Mouse (Mus musculus): ENCODE results near the gene Ftsj3. TPM values are rescaled to one million over a fixed set of nuclear protein-coding genes. Genes with fewer than 3 reads are reported as not detected.

Gene Ftsj3
- total and polyA plus RNA-seq, 2 experiments from 2014 or later, result 27.9 to 46.9 TPM

GRCm38 (mm10) chr11:106267871-106268270 lies 12.0 kb upstream of the Ftsj3 start:
- no peak overlapping the region for H3K27ac ChIP-seq (ENCODE audit: low read depth, low read length)
- no peaks in the 10 kb centered on the region for H3K27me3 ChIP-seq (ENCODE audit: insufficient read depth, low read length)
- no peaks in the 10 kb centered on the region for H3K9me3 ChIP-seq (ENCODE audit: low read length)
- peaks cover 38% of the 10 kb centered on the region for H3K36me3 ChIP-seq (ENCODE audit: insufficient read depth, low read length)
- no peak for ATAC-seq (ENCODE audit: low FRiP score)
- no peak overlapping the region for H3K4me3 ChIP-seq (ENCODE audit: low read depth, low read length)
- peaks cover 12% of the 10 kb centered on the region for H3K4me1 ChIP-seq (ENCODE audit: insufficient read depth, low read length)
- no peak overlapping the region for H3K4me2 ChIP-seq (ENCODE audit: low read depth, low read length, poor library complexity, severe bottlenecking)
- no peak for TF ChIP-seq CTCF (IDR thresholded peaks at IDR 0.05)
- peak; percentile 5 for DNase-seq (ENCODE audit: low spot score)
- no peak overlapping the region for H3K9ac ChIP-seq (replicated peaks; ENCODE audit: low read length, poor library complexity, severe bottlenecking)
- WGBS, result 71% methylated on average over 5 of the region's 5 CpGs

GRCm38 (mm10) chr11:106267311-106267852 lies 11.5 kb upstream of the Ftsj3 start:
- no peaks in the 10 kb centered on the region for H3K27me3 ChIP-seq (ENCODE audit: insufficient read depth, low read length)
- 79% methylated on average over 15 of the region's 15 CpGs for WGBS
- no peak for TF ChIP-seq CTCF (IDR thresholded peaks at IDR 0.05)
- peaks cover 12% of the 10 kb centered on the region for H3K4me1 ChIP-seq (ENCODE audit: insufficient read depth, low read length)
- H3K4me3 ChIP-seq (ENCODE audit: low read depth, low read length), result no peak overlapping the region
- DNase-seq (ENCODE audit: low spot score), result peak; percentile 49
- no peak overlapping the region for H3K9ac ChIP-seq (replicated peaks; ENCODE audit: low read length, poor library complexity, severe bottlenecking)
- H3K27ac ChIP-seq (ENCODE audit: low read depth, low read length), result no peak overlapping the region
- H3K4me2 ChIP-seq (ENCODE audit: low read depth, low read length, poor library complexity, severe bottlenecking), result no peak overlapping the region
- ATAC-seq (ENCODE audit: low FRiP score), result no peak
- H3K9me3 ChIP-seq (ENCODE audit: low read length), result no peaks in the 10 kb centered on the region
- H3K36me3 ChIP-seq (ENCODE audit: insufficient read depth, low read length), result peaks cover 43% of the 10 kb centered on the region

GRCm38 (mm10) chr11:106266431-106266830 lies 10.6 kb upstream of the Ftsj3 start:
- Histone ChIP-seq H3K9me3 (ENCODE audit: low read length) (no peaks in the 10 kb centered on the region), H3K27ac (ENCODE audit: low read depth, low read length) (no peak overlapping the region)

GRCm38 (mm10) chr11:106265570-106265969 lies 9.7 kb upstream of the Ftsj3 start:
- no peaks in the 10 kb centered on the region for H3K9me3 ChIP-seq (ENCODE audit: low read length)
- H3K27ac ChIP-seq (ENCODE audit: low read depth, low read length), result no peak overlapping the region
- H3K4me1 ChIP-seq (ENCODE audit: insufficient read depth, low read length), result peaks cover 3% of the 10 kb centered on the region; the same call in 1 of the 2 replicates
- H3K36me3 ChIP-seq (ENCODE audit: insufficient read depth, low read length), result peaks cover 58% of the 10 kb centered on the region
- DNase-seq (ENCODE audit: low spot score) (no peak), ATAC-seq (ENCODE audit: low FRiP score) (no peak)
- H3K9ac ChIP-seq (replicated peaks; ENCODE audit: low read length, poor library complexity, severe bottlenecking), result no peak overlapping the region
- TF ChIP-seq CTCF (IDR thresholded peaks at IDR 0.05), result no peak
- no peaks in the 10 kb centered on the region for H3K27me3 ChIP-seq (ENCODE audit: insufficient read depth, low read length)
- H3K4me2 ChIP-seq (ENCODE audit: low read depth, low read length, poor library complexity, severe bottlenecking), result no peak overlapping the region
- H3K4me3 ChIP-seq (ENCODE audit: low read depth, low read length), result no peak overlapping the region
- 95% methylated on average over 4 of the region's 4 CpGs for WGBS

More at GRCm38 (mm10) chr11:106266431-106266830, 10.6 kb upstream of the Ftsj3 start:
- Histone ChIP-seq H3K4me3 (ENCODE audit: low read depth, low read length) (no peak overlapping the region), H3K4me2 (ENCODE audit: low read depth, low read length, poor library complexity, severe bottlenecking) (no peak overlapping the region), H3K4me1 (ENCODE audit: insufficient read depth, low read length) (peaks cover 7% of the 10 kb centered on the region), H3K36me3 (ENCODE audit: insufficient read depth, low read length) (peaks cover 53% of the 10 kb centered on the region), H3K27me3 (ENCODE audit: insufficient read depth, low read length) (no peaks in the 10 kb centered on the region), H3K9ac (replicated peaks; ENCODE audit: low read length, poor library complexity, severe bottlenecking) (no peak overlapping the region)
- WGBS, result 94% methylated on average over 10 of the region's 10 CpGs
- no peak for ATAC-seq (ENCODE audit: low FRiP score)
- no peak for DNase-seq (ENCODE audit: low spot score)
- TF ChIP-seq CTCF (IDR thresholded peaks at IDR 0.05), result no peak

- Histone ChIP-seq H3K4me1 (ENCODE audit: insufficient read depth, low read length) (peaks cover 3% of the 10 kb centered on the region; the same call in 1 of the 2 replicates), H3K4me3 (ENCODE audit: low read depth, low read length) (no peak overlapping the region), H3K36me3 (ENCODE audit: insufficient read depth, low read length) (peaks cover 58% of the 10 kb centered on the region), H3K27me3 (ENCODE audit: insufficient read depth, low read length) (no peaks in the 10 kb centered on the region), H3K4me2 (ENCODE audit: low read depth, low read length, poor library complexity, severe bottlenecking) (no peak overlapping the region), H3K9me3 (ENCODE audit: low read length) (no peaks in the 10 kb centered on the region), H3K9ac (replicated peaks; ENCODE audit: low read length, poor library complexity, severe bottlenecking) (no peak overlapping the region), H3K27ac (ENCODE audit: low read depth, low read length) (no peak overlapping the region)
- no peak for ATAC-seq (ENCODE audit: low FRiP score)
- WGBS, result 93% methylated on average over 15 of the region's 15 CpGs
- no peak for TF ChIP-seq CTCF (IDR thresholded peaks at IDR 0.05)
- DNase-seq (ENCODE audit: low spot score), result no peak
These were observed 9.1 kb upstream of the Ftsj3 start for GRCm38 (mm10) chr11:106264988-106265387.

GRCm38 (mm10) chr11:106263963-106264362 lies 8.1 kb upstream of the Ftsj3 start:
- Histone ChIP-seq H3K27me3 (ENCODE audit: insufficient read depth, low read length) (no peaks in the 10 kb centered on the region), H3K4me3 (ENCODE audit: low read depth, low read length) (no peak overlapping the region), H3K27ac (ENCODE audit: low read depth, low read length) (no peak overlapping the region), H3K9ac (replicated peaks; ENCODE audit: low read length, poor library complexity, severe bottlenecking) (no peak overlapping the region), H3K4me1 (ENCODE audit: insufficient read depth, low read length) (no peaks in the 10 kb centered on the region; the same call in 1 of the 2 replicates), H3K9me3 (ENCODE audit: low read length) (no peaks in the 10 kb centered on the region), H3K36me3 (ENCODE audit: insufficient read depth, low read length) (peaks cover 63% of the 10 kb centered on the region), H3K4me2 (ENCODE audit: low read depth, low read length, poor library complexity, severe bottlenecking) (no peak overlapping the region)
- DNase-seq (ENCODE audit: low spot score) (no peak), ATAC-seq (ENCODE audit: low FRiP score) (no peak)
- 93% methylated on average over 9 of the region's 9 CpGs for WGBS
- TF ChIP-seq CTCF (IDR thresholded peaks at IDR 0.05), result no peak

Data from midbrain, postnatal 0 days (tissue).